Mouse (Mus musculus): ENCODE data around the gene Casp8ap2.

GRCm38 (mm10) chr4:32677471-32677870, 62.2 kb downstream of the Casp8ap2 start:
- TF ChIP-seq CTCF (IDR thresholded peaks at IDR 0.05) = no peak
- no peak for TF ChIP-seq EP300 (IDR thresholded peaks at IDR 0.05)

Measured in lung, postnatal 0 days (tissue).